Mouse (Mus musculus) lung, embryonic 14.5 days (tissue): ENCODE data around the gene Tspo. TPM values are rescaled to one million over a fixed set of nuclear protein-coding genes. Genes with fewer than 3 reads are reported as not detected.

Experiments used
- ATAC-seq: fragments of 200-750 bp; cut with Nextera tagmentation; 2 replicates; pipeline ENCODE4 v1.8.0; 2017; ENCODE audit warnings: mild to moderate bottlenecking, moderate TSS enrichment, moderate library complexity; ENCODE audit not compliant: insufficient read depth
- DNase-seq: peaks from one replicate; pipeline ENCODE4 v3.0.0-alpha.2; 2015
- H3K27ac ChIP-seq: fragments of 300-500 bp; sonication (generic); 2 replicates; pipeline ENCODE4 v1.5.1; 2014; ENCODE audit warnings: low read depth, mild to moderate bottlenecking, moderate library complexity
- H3K27me3 ChIP-seq: fragments of 300-500 bp; sonication (generic); 2 replicates; pipeline ENCODE4 v1.6.1; 2014; ENCODE audit warnings: low read length, control low read depth; ENCODE audit not compliant: insufficient read depth
- H3K36me3 ChIP-seq: fragments of 300-500 bp; sonication (generic); 2 replicates; pipeline ENCODE4 v1.6.1; 2014; ENCODE audit warnings: control low read depth; ENCODE audit not compliant: insufficient read depth
- H3K4me1 ChIP-seq: fragments of 300-500 bp; sonication (generic); 2 replicates; pipeline ENCODE4 v1.6.1; 2014; ENCODE audit warnings: antibody characterized with exemption, control low read depth; ENCODE audit not compliant: insufficient read depth
- H3K4me2 ChIP-seq: fragments of 300-500 bp; sonication (generic); 2 replicates; pipeline ENCODE4 v1.6.1; 2014; ENCODE audit warnings: mild to moderate bottlenecking
- H3K4me3 ChIP-seq: fragments of 300-500 bp; sonication (generic); 2 replicates; pipeline ENCODE4 v1.5.1; 2014; ENCODE audit warnings: low read depth, low read length
- H3K9ac ChIP-seq: fragments of 300-500 bp; sonication (generic); 2 replicates; pipeline ENCODE4 v1.6.1; 2014
- H3K9me3 ChIP-seq: fragments of 300-500 bp; sonication (generic); 2 replicates; pipeline ENCODE4 v1.6.1; 2016; ENCODE audit warnings: low read depth, low read length, control low read depth
- CTCF ChIP-seq: IDR thresholded peaks from 2 replicates; pipeline ENCODE4 v1.5.1; 2016; ENCODE audit warnings: antibody characterized with exemption, low read depth
- WGBS: fragments of 180-500 bp; shearing (Covaris S2); extraction: QIAGEN DNeasy Blood & Tissue Kit; methylation state at CpG from one replicate; pipeline ENCODE4 v1.1.7; 2014; 5-methylcytosine and 5-hydroxymethylcytosine counted together
- polyA plus RNA-seq: library from polyadenylated mRNA; unstranded; fragments of >200 nt; fragmentation: Nextera tagmentation; extraction: Ambion mirVana; gene quantifications from 2 replicates; pipeline ENCODE4 v1.2.1, GENCODE M21; 2014

The Tspo gene
- polyA plus RNA-seq, 1 experiment from 2014 or later: 83.9 TPM

- Histone ChIP-seq H3K9ac (peak overlapping the region; percentile 75), H3K9me3 (no peaks in the 10 kb centered on the region), H3K4me2 (peak overlapping the region; percentile 97), H3K27me3 (no peaks in the 10 kb centered on the region), H3K4me3 (peak overlapping the region; percentile 79), H3K36me3 (0 out of 2 replicates have a peak, but pooled peaks cover 3% of the 10 kb centered on the region), H3K4me1 (no peaks in the 10 kb centered on the region), H3K27ac (peak overlapping the region; percentile 50; the same call in 1 of the 2 replicates)
- no peak for TF ChIP-seq CTCF
- WGBS: 10% methylated on average over 19 of the region's 19 CpGs
- ATAC-seq: peak; percentile 63
- peak; percentile 63 for DNase-seq
Observed at GRCm38 (mm10) chr15:83593702-83594512, 30.5 kb downstream of the Tspo start.

- H3K9me3 ChIP-seq: no peaks in the 10 kb centered on the region
- no peak for TF ChIP-seq CTCF
- peak within 1 kb of the TSS; percentile 97 for H3K4me2 ChIP-seq
- peak within 1 kb of the TSS; percentile 79 for H3K4me3 ChIP-seq
- H3K27me3 ChIP-seq: no peaks in the 10 kb centered on the region
- DNase-seq (peak; percentile 100), ATAC-seq (peak; percentile 92)
- H3K27ac ChIP-seq: peak within 1 kb of the TSS; percentile 50; the same call in 1 of the 2 replicates
- no peaks in the 10 kb centered on the region for H3K4me1 ChIP-seq
- WGBS: under 1% methylated on average over 68 of the region's 68 CpGs
- 0 out of 2 replicates have a peak, but pooled peaks cover 3% of the 10 kb centered on the region for H3K36me3 ChIP-seq
- peak within 1 kb of the TSS; percentile 75 for H3K9ac ChIP-seq
Observed at GRCm38 (mm10) chr15:83594513-83595363, 31.3 kb downstream of the Tspo start, which contains the start of gene Ttll12. Ttll12 (minus strand) TSS chr15:83595157.

DNA sequence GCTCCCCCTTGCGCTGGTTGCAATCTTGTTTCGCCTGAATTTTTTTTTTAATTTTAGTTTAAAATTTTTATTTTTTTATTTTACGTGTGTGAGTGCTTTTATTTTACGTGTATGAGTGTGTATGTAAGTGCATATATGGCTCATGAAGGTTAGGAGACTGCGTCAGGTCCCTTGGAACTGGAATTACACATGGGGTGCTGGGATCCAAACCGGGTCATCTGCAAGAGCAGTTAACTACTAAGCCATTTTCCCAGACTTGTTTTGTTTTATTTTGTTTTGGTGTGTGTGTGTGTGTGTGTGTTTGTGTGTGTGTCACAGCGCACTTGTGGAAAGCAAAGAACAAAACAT lies 31.9 kb downstream of the Tspo start:
- peak; percentile 10; the same call in 1 of the 2 replicates for ATAC-seq
- H3K27ac ChIP-seq: no peak overlapping the region
- WGBS: 30% methylated on average over 7 of the region's 7 CpGs

GRCm38 (mm10) chr15:83596833-83597232 lies 33.4 kb downstream of the Tspo start:
- Histone ChIP-seq H3K36me3 (no peaks in the 10 kb centered on the region), H3K27ac (no peak overlapping the region), H3K4me3 (no peak overlapping the region), H3K4me2 (no peak overlapping the region), H3K27me3 (no peaks in the 10 kb centered on the region), H3K9me3 (no peaks in the 10 kb centered on the region), H3K9ac (no peak overlapping the region), H3K4me1 (no peaks in the 10 kb centered on the region)
- DNase-seq (no peak), ATAC-seq (no peak)
- TF ChIP-seq CTCF: no peak
- WGBS: 87% methylated on average over 4 of the region's 4 CpGs

More for the DNA sequence above, 31.9 kb downstream of the Tspo start:
- DNase-seq: no peak
- no peaks in the 10 kb centered on the region for H3K27me3 ChIP-seq
- 0 out of 2 replicates have a peak, but pooled peaks cover 3% of the 10 kb centered on the region for H3K36me3 ChIP-seq
- H3K9ac ChIP-seq: peak overlapping the region; percentile 75; the same call in 1 of the 2 replicates
- peak overlapping the region; percentile 79 for H3K4me3 ChIP-seq
- peak overlapping the region; percentile 97 for H3K4me2 ChIP-seq
- no peak for TF ChIP-seq CTCF
- no peaks in the 10 kb centered on the region for H3K9me3 ChIP-seq
- H3K4me1 ChIP-seq: no peaks in the 10 kb centered on the region

- H3K27ac ChIP-seq: no peak overlapping the region
- H3K9me3 ChIP-seq: no peaks in the 10 kb centered on the region
- no peaks in the 10 kb centered on the region for H3K27me3 ChIP-seq
- H3K4me3 ChIP-seq: no peak overlapping the region
- WGBS: 68% methylated on average over 4 of the region's 4 CpGs
- DNase-seq (no peak), ATAC-seq (no peak)
- H3K36me3 ChIP-seq: no peaks in the 10 kb centered on the region
- H3K4me1 ChIP-seq: no peaks in the 10 kb centered on the region
- H3K9ac ChIP-seq: no peak overlapping the region
- TF ChIP-seq CTCF: no peak
- no peak overlapping the region for H3K4me2 ChIP-seq
Observed at GRCm38 (mm10) chr15:83601185-83601584, 37.8 kb downstream of the Tspo start.

DNA sequence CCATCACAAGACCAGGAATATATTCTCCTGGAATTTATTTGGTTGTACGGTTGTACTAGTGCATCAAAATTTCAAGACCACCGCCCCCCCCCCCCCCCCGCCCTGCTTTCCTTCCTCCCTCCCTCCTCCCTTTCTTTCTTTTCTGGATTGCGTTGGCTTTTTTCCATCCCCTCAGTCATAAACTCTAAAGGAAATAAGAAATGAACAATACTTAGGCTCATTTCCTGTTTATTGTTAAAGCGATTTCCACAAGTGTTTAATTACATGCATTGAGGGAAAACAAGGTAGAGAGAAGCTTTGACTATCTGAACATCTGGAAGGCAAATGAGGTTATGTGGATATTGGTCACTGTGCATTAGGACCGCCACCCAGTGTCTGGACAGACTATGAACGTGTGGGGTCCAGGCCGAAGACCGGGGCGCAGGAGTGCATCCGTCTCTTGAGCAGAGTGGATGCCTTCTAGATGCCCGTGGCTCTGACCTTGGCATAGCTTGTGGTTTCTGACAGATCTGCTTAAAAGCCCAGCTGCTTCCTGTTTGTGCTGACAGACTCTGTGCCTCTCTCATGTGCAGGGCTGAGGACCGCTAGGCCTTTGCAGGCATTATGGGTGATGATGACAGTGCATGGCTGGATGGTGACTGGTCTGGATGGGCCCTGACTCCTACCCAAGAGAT lies 39.1 kb downstream of the Tspo start:
- Histone ChIP-seq H3K4me3 (no peak overlapping the region), H3K4me2 (no peak overlapping the region), H3K27ac (peak overlapping the region; percentile 32), H3K4me1 (no peaks in the 10 kb centered on the region), H3K9ac (no peak overlapping the region), H3K36me3 (no peaks in the 10 kb centered on the region), H3K9me3 (no peaks in the 10 kb centered on the region), H3K27me3 (no peaks in the 10 kb centered on the region)
- no peak for TF ChIP-seq CTCF
- peak; percentile 70 for ATAC-seq
- WGBS: 51% methylated on average over 13 of the region's 13 CpGs
- DNase-seq: peak; percentile 66

GRCm38 (mm10) chr15:83603046-83603396 lies 39.6 kb downstream of the Tspo start:
- no peak overlapping the region for H3K4me2 ChIP-seq
- no peak overlapping the region for H3K9ac ChIP-seq
- ATAC-seq (no peak), DNase-seq (no peak)
- no peak for TF ChIP-seq CTCF
- H3K9me3 ChIP-seq: no peaks in the 10 kb centered on the region
- no peak overlapping the region for H3K4me3 ChIP-seq
- WGBS: 93% methylated on average over 1 of the region's 1 CpGs
- no peaks in the 10 kb centered on the region for H3K36me3 ChIP-seq
- no peaks in the 10 kb centered on the region for H3K4me1 ChIP-seq
- H3K27me3 ChIP-seq: no peaks in the 10 kb centered on the region
- peak overlapping the region; percentile 32 for H3K27ac ChIP-seq
